Comparison of ENCODE assay signal across 8 mouse cellular contexts in genomic region chr1:194587532-194587931, GRCm38 (mm10). TPM values are rescaled to one million over a fixed set of nuclear protein-coding genes. Genes with fewer than 3 reads are reported as not detected.
DNase-seq lines count a peak whose midpoint lies in the region; ATAC-seq and TF ChIP-seq lines count a peak whose summit lies in the region.

No protein-coding gene starts in this region.

- no peak for DNase-seq in frontal cortex, adult 2 months (ENCODE audit: extremely low spot score in 1 of 2, low spot score in 1 of 2)
- DNase-seq in urinary bladder, postnatal 14 days (ENCODE audit: low spot score) = peak; percentile 18
- no peak for DNase-seq in urinary bladder, postnatal 4 days (ENCODE audit: low spot score in 2 of 2)
- DNase-seq in hindbrain, postnatal 0 days (ENCODE audit: low spot score) = peak; percentile 78
- no peak for DNase-seq in yolk sac, embryonic 10.5 days (ENCODE audit: low spot score)
- DNase-seq in MN1 (ENCODE audit: low spot score) = no peak

- no peak overlapping the region for H3K9ac ChIP-seq in hindbrain, postnatal 0 days (replicated peaks; ENCODE audit: low read length)
- H3K9ac ChIP-seq in neural tube, embryonic 15.5 days (replicated peaks) = no peak overlapping the region

- H3K27ac ChIP-seq in hindbrain, postnatal 0 days = no peak overlapping the region
- H3K27ac ChIP-seq in neural tube, embryonic 15.5 days (replicated peaks) = peak overlapping the region; percentile 41; the same call in 1 of the 2 replicates

- no peaks in the 10 kb centered on the region for H3K27me3 ChIP-seq in hindbrain, postnatal 0 days (ENCODE audit: insufficient read depth, low read length)
- H3K27me3 ChIP-seq in neural tube, embryonic 15.5 days (replicated peaks) = no peaks in the 10 kb centered on the region

- no peaks in the 10 kb centered on the region for H3K36me3 ChIP-seq in hindbrain, postnatal 0 days (ENCODE audit: insufficient read depth, low read length)
- no peaks in the 10 kb centered on the region for H3K36me3 ChIP-seq in neural tube, embryonic 15.5 days

- ATAC-seq in frontal cortex, adult (ENCODE audit: low TSS enrichment) = peak; percentile 44; the same call in 1 of the 2 replicates
- peak; percentile 84 for ATAC-seq in hindbrain, postnatal 0 days
- ATAC-seq in neural tube, embryonic 15.5 days (ENCODE audit: low FRiP score) = no peak

- no peak overlapping the region for H3K4me2 ChIP-seq in hindbrain, postnatal 0 days (ENCODE audit: low read depth, low read length)
- H3K4me2 ChIP-seq in neural tube, embryonic 15.5 days = no peak overlapping the region

- no peak for TF ChIP-seq CTCF in hindbrain, postnatal 0 days (IDR thresholded peaks at IDR 0.05; ENCODE audit: low read depth)

- H3K4me1 ChIP-seq in hindbrain, postnatal 0 days (ENCODE audit: insufficient read depth, low read length) = peaks cover 16% of the 10 kb centered on the region
- H3K4me1 ChIP-seq in neural tube, embryonic 15.5 days = peaks cover 17% of the 10 kb centered on the region

- no peak overlapping the region for H3K4me3 ChIP-seq in hindbrain, postnatal 0 days (ENCODE audit: low read length)
- no peak overlapping the region for H3K4me3 ChIP-seq in neural tube, embryonic 15.5 days (replicated peaks)

- no peaks in the 10 kb centered on the region for H3K9me3 ChIP-seq in hindbrain, postnatal 0 days (ENCODE audit: low read length)
- H3K9me3 ChIP-seq in neural tube, embryonic 15.5 days (replicated peaks) = no peaks in the 10 kb centered on the region

RNA-seq across cellular contexts. Expression of gene Plxna2, which starts 30.5 kb away (rescaled TPM):
- polyA plus RNA-seq in frontal cortex, adult 2 months (2012; rRNA removed) = 26.9 and 30.7 TPM in 2 replicates
- total RNA-seq in hindbrain, postnatal 0 days (2014; rRNA removed) = 48.2 and 52.0 TPM in 2 replicates
- 11.1 and 11.7 TPM in 2 replicates for polyA plus RNA-seq in hindbrain, postnatal 0 days (2015; fragmentation: Nextera tagmentation; extraction: Ambion mirVana)
- polyA plus RNA-seq in neural tube, embryonic 15.5 days (2015; fragmentation: Nextera tagmentation; extraction: Ambion mirVana) = 37.7 and 42.4 TPM in 2 replicates

Comparison
In these comparisons a context has a peak if more than half of its experiments do, and no peak if none do; other contexts are left out.
1. DNase-seq: peak in urinary bladder, postnatal 14 days (single experiment) and hindbrain, postnatal 0 days (single experiment); none in frontal cortex, adult 2 months (0 of 2), urinary bladder, postnatal 4 days (0 of 2), yolk sac, embryonic 10.5 days (single experiment) and MN1 (single experiment).